Mouse (Mus musculus) embryonic facial prominence, embryonic 12.5 days (tissue): ENCODE measurements around the gene Hes6. TPM values are rescaled to one million over a fixed set of nuclear protein-coding genes. Genes with fewer than 3 reads are reported as not detected.

Source experiments
- ATAC-seq: fragments of 200-750 bp; cut with Nextera tagmentation; 2 replicates; pipeline ENCODE4 v1.8.0; 2017; ENCODE audit not compliant: insufficient number of reproducible peaks, insufficient read depth, low FRiP score, low TSS enrichment
- H3K27ac ChIP-seq: fragments of 300-500 bp; sonication (generic); 2 replicates; pipeline ENCODE4 v1.5.1; 2016; ENCODE audit warnings: mild to moderate bottlenecking
- H3K27me3 ChIP-seq: fragments of 300-500 bp; sonication (generic); 2 replicates; pipeline ENCODE4 v1.6.1; 2016; ENCODE audit warnings: mild to moderate bottlenecking, moderate library complexity
- H3K36me3 ChIP-seq: fragments of 300-500 bp; sonication (generic); 2 replicates; pipeline ENCODE4 v1.6.1; 2016; ENCODE audit warnings: mild to moderate bottlenecking
- H3K4me1 ChIP-seq: fragments of 300-500 bp; sonication (generic); 2 replicates; pipeline ENCODE4 v1.6.1; 2016
- H3K4me2 ChIP-seq: fragments of 300-500 bp; sonication (generic); replicated peaks from 2 replicates; pipeline ENCODE4 v1.6.1; 2016; ENCODE audit warnings: mild to moderate bottlenecking, moderate library complexity
- H3K4me3 ChIP-seq: fragments of 300-500 bp; sonication (generic); 2 replicates; pipeline ENCODE4 v1.5.1; 2016; ENCODE audit warnings: mild to moderate bottlenecking
- H3K9ac ChIP-seq: fragments of 300-500 bp; sonication (generic); 2 replicates; pipeline ENCODE4 v1.6.1; 2016; ENCODE audit warnings: mild to moderate bottlenecking, moderate library complexity
- H3K9me3 ChIP-seq: fragments of 300-500 bp; sonication (generic); 2 replicates; pipeline ENCODE4 v1.6.1; 2016; ENCODE audit warnings: mild to moderate bottlenecking, moderate library complexity
- WGBS: fragments of 180-500 bp; shearing (Covaris S2); methylation state at CpG from one replicate; pipeline ENCODE4 v1.1.7; 2016; 5-methylcytosine and 5-hydroxymethylcytosine counted together
- polyA plus RNA-seq: library from polyadenylated mRNA; unstranded; fragments of >200 nt; fragmentation: Nextera tagmentation; extraction: Ambion mirVana; gene quantifications from 2 replicates; pipeline ENCODE4 v1.2.1, GENCODE M21; 2016

Hes6 gene
- polyA plus RNA-seq, 1 experiment from 2014 or later, result 134 TPM

DNA sequence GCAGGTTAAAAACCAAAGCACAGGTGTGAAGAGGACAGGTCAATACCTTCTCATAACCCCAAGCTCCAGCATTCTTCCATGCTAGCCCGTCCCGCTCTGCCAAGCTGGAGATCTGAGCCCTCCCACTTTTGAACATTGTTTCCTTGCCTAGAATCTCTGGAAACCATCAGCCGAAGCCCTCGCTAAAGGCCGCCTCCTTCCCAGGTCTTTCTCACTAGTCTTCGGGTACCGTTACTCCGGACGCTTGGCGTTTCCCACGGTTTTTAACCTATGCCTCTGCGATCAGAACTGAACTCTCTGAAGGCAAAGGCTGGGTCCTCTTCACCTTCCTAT lies 15.9 kb downstream of the Hes6 start:
- Histone ChIP-seq H3K4me1 (peaks cover 15% of the 10 kb centered on the region), H3K9ac (peak overlapping the region; percentile 94), H3K36me3 (peaks cover 18% of the 10 kb centered on the region), H3K27me3 (no peaks in the 10 kb centered on the region), H3K9me3 (no peaks in the 10 kb centered on the region), H3K27ac (peak overlapping the region; percentile 90), H3K4me2 (peak overlapping the region; percentile 94), H3K4me3 (peak overlapping the region; percentile 92)
- 1% methylated on average over 12 of the region's 12 CpGs for WGBS
- ATAC-seq, result no peak

DNA sequence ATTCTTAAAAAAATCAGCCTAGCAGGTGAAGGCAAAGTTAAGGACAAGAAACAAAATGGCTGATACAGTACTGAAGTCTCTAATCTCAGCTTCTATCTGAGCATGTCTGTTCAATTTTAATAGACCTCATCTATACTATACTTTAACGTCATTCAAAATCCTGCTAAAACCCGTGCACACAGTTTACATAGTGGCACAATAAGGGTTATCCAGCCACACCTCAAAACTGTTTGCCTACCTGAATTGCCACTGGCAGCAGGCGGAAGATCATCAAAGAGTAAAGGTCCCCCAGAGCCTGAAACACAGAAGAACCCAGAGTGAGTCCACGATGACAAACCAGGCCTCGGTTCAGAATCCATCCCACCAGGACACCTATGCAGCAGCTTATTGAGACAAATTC lies 23.5 kb downstream of the Hes6 start:
- Histone ChIP-seq H3K4me2 (no peak overlapping the region), H3K9me3 (no peaks in the 10 kb centered on the region), H3K36me3 (peaks cover 71% of the 10 kb centered on the region), H3K27me3 (no peaks in the 10 kb centered on the region), H3K4me1 (no peaks in the 10 kb centered on the region), H3K27ac (no peak overlapping the region), H3K9ac (no peak overlapping the region), H3K4me3 (no peak overlapping the region)
- no peak for ATAC-seq
- 93% methylated on average over 5 of the region's 5 CpGs for WGBS

DNA sequence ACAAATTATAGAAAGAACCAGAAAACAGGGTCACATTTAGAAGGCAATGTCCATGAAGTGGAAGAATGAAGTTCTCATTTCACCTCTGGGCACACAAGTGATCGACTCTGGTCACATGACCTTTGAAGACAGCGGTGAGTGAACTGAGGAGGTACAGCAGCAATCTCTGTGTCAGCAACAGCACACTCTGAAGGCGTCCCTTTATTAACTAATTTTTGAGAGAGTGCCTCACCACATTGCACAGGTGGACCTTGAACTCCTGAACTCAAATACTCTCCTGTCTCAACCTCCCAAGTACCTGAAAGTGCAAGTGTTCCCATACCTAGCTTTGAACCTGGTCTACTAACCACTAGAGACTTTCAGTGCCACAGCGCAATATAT lies 32.8 kb downstream of the Hes6 start:
- peaks cover 92% of the 10 kb centered on the region for H3K36me3 ChIP-seq
- H3K4me1 ChIP-seq, result no peaks in the 10 kb centered on the region
- H3K4me3 ChIP-seq, result no peak overlapping the region
- H3K9me3 ChIP-seq, result no peaks in the 10 kb centered on the region
- H3K9ac ChIP-seq, result no peak overlapping the region
- ATAC-seq, result no peak
- H3K4me2 ChIP-seq, result no peak overlapping the region
- WGBS, result 91% methylated on average over 4 of the region's 4 CpGs
- H3K27me3 ChIP-seq, result no peaks in the 10 kb centered on the region
- H3K27ac ChIP-seq, result no peak overlapping the region

DNA sequence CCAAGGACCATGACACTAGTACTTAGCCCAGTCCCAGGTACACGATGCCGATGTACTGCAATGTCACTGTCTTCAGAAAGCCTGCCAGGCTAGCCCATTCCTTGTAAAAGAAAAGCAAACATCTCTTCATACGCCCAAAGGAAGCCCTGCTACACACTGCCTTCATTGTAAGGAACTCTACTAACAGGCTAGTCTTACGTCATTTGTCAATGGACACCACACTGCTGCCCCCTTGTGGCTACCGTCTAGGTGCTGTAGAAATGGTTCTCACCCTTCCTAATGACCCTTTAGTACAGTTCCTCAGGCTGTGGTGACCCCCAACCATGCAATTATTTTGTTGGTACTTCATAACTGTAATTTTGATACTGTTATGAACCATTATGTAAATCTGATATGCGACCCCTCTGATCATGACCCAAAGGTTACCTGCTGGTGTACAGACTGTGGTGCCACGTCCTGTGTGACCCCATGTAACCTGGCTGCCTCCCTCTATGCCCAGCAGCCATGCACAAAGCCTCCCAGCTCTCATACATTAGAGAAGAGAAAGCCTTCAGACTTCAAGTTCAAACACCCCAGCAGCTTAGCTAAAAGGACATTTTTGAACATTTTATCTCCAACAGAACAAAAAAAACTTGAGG lies 33.3 kb downstream of the Hes6 start:
- Histone ChIP-seq H3K27me3 (no peaks in the 10 kb centered on the region), H3K27ac (no peak overlapping the region), H3K4me2 (no peak overlapping the region), H3K4me3 (no peak overlapping the region), H3K4me1 (no peaks in the 10 kb centered on the region), H3K9ac (no peak overlapping the region), H3K36me3 (peaks cover 93% of the 10 kb centered on the region), H3K9me3 (no peaks in the 10 kb centered on the region)
- WGBS, result 59% methylated on average over 7 of the region's 7 CpGs
- no peak for ATAC-seq

DNA sequence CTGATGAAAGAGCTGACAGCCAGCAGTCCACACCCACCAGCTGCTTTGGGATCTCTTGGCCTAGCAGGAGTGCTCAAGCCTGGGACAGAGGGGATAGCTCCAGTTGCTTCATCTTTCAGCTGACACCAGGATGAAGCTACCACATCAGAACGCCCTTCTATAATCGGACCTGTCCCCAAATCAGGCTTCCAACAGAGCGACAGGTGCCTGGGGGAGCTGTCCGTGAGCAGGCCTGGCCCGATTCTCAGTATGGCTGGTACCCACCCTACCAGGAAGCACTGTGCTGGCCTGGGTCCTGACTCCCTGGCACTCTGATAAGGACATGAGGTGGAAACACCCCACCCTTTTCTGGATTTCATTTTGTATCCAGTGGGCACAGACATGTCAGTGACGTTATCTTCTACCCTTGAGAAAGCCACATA lies 40.4 kb downstream of the Hes6 start:
- no peaks in the 10 kb centered on the region for H3K4me1 ChIP-seq
- 91% methylated on average over 6 of the region's 6 CpGs for WGBS
- no peak overlapping the region for H3K4me2 ChIP-seq
- ATAC-seq, result no peak
- no peak overlapping the region for H3K4me3 ChIP-seq
- H3K9me3 ChIP-seq, result no peaks in the 10 kb centered on the region
- H3K27me3 ChIP-seq, result no peaks in the 10 kb centered on the region
- H3K36me3 ChIP-seq, result peaks cover 83% of the 10 kb centered on the region
- no peak overlapping the region for H3K27ac ChIP-seq
- H3K9ac ChIP-seq, result no peak overlapping the region

DNA sequence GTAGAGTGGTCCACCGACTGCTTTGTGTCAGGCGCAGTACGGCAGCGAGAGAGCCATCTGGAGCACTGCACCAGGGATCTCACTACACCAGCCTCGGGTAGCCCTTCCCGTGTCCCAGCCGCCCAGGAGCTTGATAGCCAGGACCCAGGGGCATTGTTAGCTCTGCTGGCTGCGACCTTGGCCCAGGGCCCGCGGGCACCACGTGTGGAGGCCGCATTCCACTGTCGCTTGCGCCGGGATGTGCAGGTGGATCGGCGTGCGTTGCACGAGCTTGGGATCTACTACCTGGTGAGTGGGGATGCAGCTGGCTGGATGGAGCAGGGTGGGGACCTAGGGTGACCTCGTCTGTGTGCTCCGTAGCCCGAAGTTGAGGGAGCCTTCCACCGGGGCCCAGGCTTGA lies 43.8 kb downstream of the Hes6 start:
- 88% methylated on average over 23 of the region's 23 CpGs for WGBS
- Histone ChIP-seq H3K36me3 (peaks cover 50% of the 10 kb centered on the region), H3K4me3 (no peak overlapping the region), H3K27ac (no peak overlapping the region), H3K4me1 (peaks cover 9% of the 10 kb centered on the region; the same call in 1 of the 2 replicates), H3K9ac (no peak overlapping the region), H3K4me2 (no peak overlapping the region), H3K27me3 (0 out of 2 replicates have a peak, but pooled peaks cover 10% of the 10 kb centered on the region), H3K9me3 (no peaks in the 10 kb centered on the region)
- ATAC-seq, result no peak

DNA sequence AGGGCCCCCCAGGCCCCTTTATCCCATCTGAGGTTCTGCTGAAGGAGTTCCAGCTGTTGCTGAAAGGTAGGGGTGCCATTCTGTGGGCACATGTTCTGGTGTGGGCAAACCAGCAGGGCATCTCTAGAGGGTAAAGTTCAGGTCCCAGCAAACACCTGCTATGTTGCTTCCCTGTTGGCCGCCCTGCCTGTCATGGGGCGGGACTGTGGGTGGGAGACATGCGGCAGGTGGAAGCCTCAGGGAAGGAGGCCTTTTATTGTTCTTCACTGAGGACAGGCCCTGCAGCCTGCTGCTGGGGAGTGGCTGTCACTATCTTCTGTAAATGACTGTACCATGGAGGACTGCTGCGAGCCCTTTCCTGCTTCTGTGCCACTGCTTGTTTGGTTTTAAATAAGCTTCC lies 44.4 kb downstream of the Hes6 start:
- Histone ChIP-seq H3K4me1 (peaks cover 9% of the 10 kb centered on the region; the same call in 1 of the 2 replicates), H3K9ac (no peak overlapping the region), H3K4me3 (no peak overlapping the region), H3K27ac (no peak overlapping the region), H3K36me3 (peaks cover 43% of the 10 kb centered on the region), H3K9me3 (no peaks in the 10 kb centered on the region), H3K27me3 (0 out of 2 replicates have a peak, but pooled peaks cover 10% of the 10 kb centered on the region), H3K4me2 (no peak overlapping the region)
- WGBS, result 79% methylated on average over 4 of the region's 4 CpGs
- no peak for ATAC-seq

DNA sequence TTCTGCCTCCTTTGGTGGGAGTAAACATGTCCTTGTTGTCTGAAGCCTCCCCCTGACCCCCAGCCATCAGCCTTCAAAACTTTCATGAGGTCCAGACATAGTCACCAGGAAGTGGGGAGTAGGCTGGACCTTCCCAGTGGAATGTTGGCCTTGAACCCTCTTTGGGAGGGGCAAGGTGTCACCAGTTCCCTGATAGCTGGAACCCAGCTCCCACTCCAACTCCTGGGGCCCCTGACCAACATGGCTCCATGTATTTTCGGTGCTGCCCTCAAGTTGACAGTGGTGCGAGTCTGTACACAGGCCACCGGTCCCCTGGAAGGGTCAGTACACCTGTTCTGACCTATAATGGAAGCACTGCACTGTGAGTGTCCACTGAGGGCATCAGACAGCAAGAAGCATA lies 46.5 kb downstream of the Hes6 start:
- H3K27me3 ChIP-seq, result 0 out of 2 replicates have a peak, but pooled peaks cover 10% of the 10 kb centered on the region
- H3K36me3 ChIP-seq, result peaks cover 23% of the 10 kb centered on the region
- H3K27ac ChIP-seq, result no peak overlapping the region
- H3K4me3 ChIP-seq, result no peak overlapping the region
- no peaks in the 10 kb centered on the region for H3K9me3 ChIP-seq
- no peak overlapping the region for H3K4me2 ChIP-seq
- H3K4me1 ChIP-seq, result peaks cover 9% of the 10 kb centered on the region; the same call in 1 of the 2 replicates
- WGBS, result 95% methylated on average over 3 of the region's 3 CpGs
- H3K9ac ChIP-seq, result no peak overlapping the region
- no peak for ATAC-seq

DNA sequence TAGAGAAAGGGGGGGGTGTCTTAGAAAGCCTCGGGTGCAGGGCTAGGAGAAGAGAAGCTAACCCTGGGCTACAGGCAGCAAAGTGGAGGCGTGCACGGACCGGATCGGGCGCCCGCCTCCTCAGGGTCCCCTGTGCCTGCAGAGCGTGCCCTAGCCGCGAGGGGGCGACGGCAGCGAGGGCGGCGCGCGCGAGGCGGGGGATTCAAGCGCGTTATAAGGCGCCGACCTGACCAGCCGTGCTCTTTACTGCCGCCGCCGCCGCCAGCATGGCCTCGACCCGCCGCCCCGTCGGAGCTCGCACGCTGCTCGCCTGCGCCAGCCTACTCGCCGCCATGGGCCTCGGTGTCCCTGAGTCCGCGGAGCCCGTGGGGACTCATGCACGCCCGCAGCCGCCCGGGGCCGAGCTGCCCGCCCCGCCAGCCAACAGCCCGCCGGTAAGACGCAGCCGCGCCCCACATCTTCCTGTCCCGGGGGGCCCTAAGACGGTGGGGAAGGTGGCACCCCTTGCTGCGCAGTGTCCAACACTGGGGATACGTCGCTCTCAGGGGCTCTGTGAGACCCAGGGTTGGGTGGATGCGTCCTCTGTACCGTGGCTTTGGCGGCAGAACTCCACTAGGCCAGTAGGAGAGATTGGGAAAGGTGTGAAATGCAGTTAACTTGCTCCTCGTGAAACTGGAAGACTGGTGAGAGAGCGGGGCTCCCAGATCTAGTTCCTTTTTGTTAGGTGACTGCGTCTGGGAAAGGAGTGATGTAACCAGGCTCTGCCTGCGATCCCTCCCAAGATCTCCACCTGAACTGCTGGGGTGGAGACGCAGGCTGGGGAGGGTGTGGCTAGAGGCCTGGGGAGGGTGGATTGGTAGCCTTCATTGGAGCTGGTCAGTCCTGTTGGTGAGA lies 47.4 kb downstream of the Hes6 start, which contains the start of gene Erfe:
Gene Erfe (plus strand): TSS at position 216 of the 894 bp plus-strand sequence.
- H3K9me3 ChIP-seq, result no peaks in the 10 kb centered on the region
- peaks cover 15% of the 10 kb centered on the region for H3K36me3 ChIP-seq
- 0 out of 2 replicates have a peak, but pooled peaks cover 10% of the 10 kb centered on the region for H3K27me3 ChIP-seq
- H3K27ac ChIP-seq, result no peak within 1 kb of the TSS
- 0 out of 2 replicates have a peak, but pooled peaks have one; percentile 36 for ATAC-seq
- peak within 1 kb of the TSS; percentile 87 for H3K4me2 ChIP-seq
- H3K4me3 ChIP-seq, result peak within 1 kb of the TSS; percentile 42
- WGBS, result 1% methylated on average over 67 of the region's 68 CpGs
- peaks cover 9% of the 10 kb centered on the region; the same call in 1 of the 2 replicates for H3K4me1 ChIP-seq
- peak within 1 kb of the TSS; percentile 68 for H3K9ac ChIP-seq

DNA sequence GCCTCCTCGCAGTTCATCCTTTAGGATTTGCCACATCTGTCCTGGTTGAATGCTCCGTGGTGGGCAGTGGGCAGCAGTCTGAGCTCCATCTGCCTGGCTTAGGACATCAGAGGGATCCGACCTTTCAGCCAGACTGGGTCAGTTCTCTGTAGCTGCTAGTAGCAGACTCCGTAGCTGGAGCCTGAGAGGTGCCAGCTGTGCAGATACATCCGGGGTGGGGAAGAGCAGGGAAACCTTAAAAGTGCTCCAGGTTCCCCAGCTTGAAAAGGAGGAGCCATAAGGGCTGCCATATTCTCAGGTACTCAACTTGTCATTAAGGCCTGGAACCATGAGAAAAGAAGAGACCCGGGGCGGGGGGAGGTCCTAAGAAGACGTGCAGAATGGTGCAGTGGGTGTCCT lies 48.0 kb downstream of the Hes6 start:
- Histone ChIP-seq H3K4me3 (peak overlapping the region; percentile 42), H3K9ac (peak overlapping the region; percentile 68; the same call in 1 of the 2 replicates), H3K27ac (no peak overlapping the region), H3K36me3 (peaks cover 10% of the 10 kb centered on the region), H3K4me1 (peaks cover 9% of the 10 kb centered on the region; the same call in 1 of the 2 replicates), H3K9me3 (no peaks in the 10 kb centered on the region), H3K27me3 (0 out of 2 replicates have a peak, but pooled peaks cover 10% of the 10 kb centered on the region), H3K4me2 (peak overlapping the region; percentile 87)
- ATAC-seq, result no peak
- 24% methylated on average over 8 of the region's 8 CpGs for WGBS

DNA sequence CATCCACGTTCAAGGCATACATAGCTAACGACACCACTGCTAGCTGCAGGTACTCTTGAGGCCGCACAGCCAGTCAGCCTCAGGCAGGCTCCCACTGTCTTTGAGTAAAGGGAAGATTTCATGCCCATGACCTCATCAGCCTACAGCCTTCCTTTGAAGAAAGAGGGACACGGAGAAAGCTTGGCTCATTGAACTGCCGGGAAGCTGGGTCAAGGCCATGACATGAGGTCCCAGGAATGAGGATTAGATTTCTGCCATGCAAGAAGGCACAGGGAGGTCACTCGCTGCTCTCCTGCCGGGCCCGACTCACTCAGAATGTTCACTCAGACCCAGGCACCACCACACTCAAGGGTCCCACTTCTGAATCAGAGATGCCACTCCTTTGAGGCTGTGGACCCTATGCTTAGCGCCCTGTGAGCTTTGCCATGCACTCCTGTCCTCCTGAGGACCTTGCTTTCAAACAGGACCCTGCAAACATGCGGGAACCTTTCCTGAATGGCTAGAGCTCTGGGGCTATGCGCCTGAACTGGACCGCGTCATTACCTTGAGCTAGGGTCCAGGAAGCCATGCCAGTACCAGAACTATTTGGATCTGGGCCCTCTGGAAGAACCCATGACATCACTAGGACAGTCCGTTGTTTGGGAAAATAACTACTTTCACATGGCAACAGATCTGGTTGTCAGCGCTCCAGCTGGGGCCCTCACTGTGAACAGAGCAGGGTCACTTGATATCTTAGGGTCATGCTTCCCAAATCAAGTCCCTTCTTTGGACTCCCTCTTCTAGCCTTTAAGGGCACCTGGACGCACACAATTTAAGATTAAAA lies 48.8 kb downstream of the Hes6 start:
- Histone ChIP-seq H3K27ac (no peak overlapping the region), H3K27me3 (0 out of 2 replicates have a peak, but pooled peaks cover 10% of the 10 kb centered on the region), H3K9ac (no peak overlapping the region), H3K9me3 (no peaks in the 10 kb centered on the region), H3K4me3 (no peak overlapping the region), H3K4me2 (no peak overlapping the region), H3K4me1 (peaks cover 9% of the 10 kb centered on the region; the same call in 1 of the 2 replicates), H3K36me3 (peaks cover 5% of the 10 kb centered on the region)
- ATAC-seq, result no peak
- 88% methylated on average over 16 of the region's 16 CpGs for WGBS
